Mouse (Mus musculus) hindbrain, postnatal 0 days (tissue): ENCODE results near the gene Wnk2. TPM values are rescaled to one million over a fixed set of nuclear protein-coding genes. Genes with fewer than 3 reads are reported as not detected.
A peak's percentile ranks its signal among the peaks of the same experiment; 100 is the strongest.

Experiments
- ATAC-seq: fragments of 200-750 bp; cut with Nextera tagmentation; 2 replicates; pipeline ENCODE4 v1.8.0; 2017; ENCODE audit warnings: mild to moderate bottlenecking, moderate TSS enrichment, moderate library complexity
- DNase-seq: peaks from one replicate; pipeline ENCODE4 v3.0.0-alpha.2; 2015; ENCODE audit warnings: low spot score
- H3K27ac ChIP-seq: fragments of 300-500 bp; sonication (generic); 2 replicates; pipeline ENCODE4 v1.5.1; 2014; ENCODE audit warnings: mild to moderate bottlenecking
- H3K27me3 ChIP-seq: fragments of 300-500 bp; sonication (generic); 2 replicates; pipeline ENCODE4 v1.6.1; 2014; ENCODE audit warnings: low read length, mixed read lengths; ENCODE audit not compliant: insufficient read depth
- H3K36me3 ChIP-seq: fragments of 300-500 bp; sonication (generic); 2 replicates; pipeline ENCODE4 v1.6.1; 2014; ENCODE audit warnings: low read length, mixed read lengths; ENCODE audit not compliant: insufficient read depth
- H3K4me1 ChIP-seq: fragments of 300-500 bp; sonication (generic); 2 replicates; pipeline ENCODE4 v1.6.1; 2014; ENCODE audit warnings: antibody characterized with exemption, low read length, mixed read lengths; ENCODE audit not compliant: insufficient read depth
- H3K4me2 ChIP-seq: fragments of 300-500 bp; sonication (generic); 2 replicates; pipeline ENCODE4 v1.6.1; 2014; ENCODE audit warnings: low read depth, mild to moderate bottlenecking, low read length, moderate library complexity, mixed read lengths
- H3K4me3 ChIP-seq: fragments of 300-500 bp; sonication (generic); 2 replicates; pipeline ENCODE4 v1.5.1; 2014; ENCODE audit warnings: low read length
- H3K9ac ChIP-seq: fragments of 300-500 bp; sonication (generic); replicated peaks from 2 replicates; pipeline ENCODE4 v1.6.1; 2014; ENCODE audit warnings: mild to moderate bottlenecking, low read length, moderate library complexity, mixed read lengths
- H3K9me3 ChIP-seq: fragments of 300-500 bp; sonication (generic); 2 replicates; pipeline ENCODE4 v1.6.1; 2016; ENCODE audit warnings: low read length, mixed read lengths
- CTCF ChIP-seq: IDR thresholded peaks from 2 replicates; pipeline ENCODE4 v1.5.1; 2016; ENCODE audit warnings: antibody characterized with exemption, control low read depth, low read depth
- WGBS: fragments of 180-500 bp; shearing (Covaris S2); extraction: QIAGEN DNeasy Blood & Tissue Kit; methylation state at CpG from one replicate; pipeline ENCODE4 v1.1.7; 2014; 5-methylcytosine and 5-hydroxymethylcytosine counted together
- polyA plus RNA-seq: library from polyadenylated mRNA; unstranded; fragments of >200 nt; fragmentation: Nextera tagmentation; extraction: Ambion mirVana; gene quantifications from 2 replicates; pipeline ENCODE4 v1.2.1, GENCODE M21; 2015
- total RNA-seq: library from RNA; depleted of rRNA; stranded (reverse); fragments of >200 nt; gene quantifications from 2 replicates; pipeline ENCODE4 v1.2.3, GENCODE M21; 2014

Wnk2 gene
- total and polyA plus RNA-seq, 2 experiments from 2014 or later = 15.1 to 63.8 TPM

DNA sequence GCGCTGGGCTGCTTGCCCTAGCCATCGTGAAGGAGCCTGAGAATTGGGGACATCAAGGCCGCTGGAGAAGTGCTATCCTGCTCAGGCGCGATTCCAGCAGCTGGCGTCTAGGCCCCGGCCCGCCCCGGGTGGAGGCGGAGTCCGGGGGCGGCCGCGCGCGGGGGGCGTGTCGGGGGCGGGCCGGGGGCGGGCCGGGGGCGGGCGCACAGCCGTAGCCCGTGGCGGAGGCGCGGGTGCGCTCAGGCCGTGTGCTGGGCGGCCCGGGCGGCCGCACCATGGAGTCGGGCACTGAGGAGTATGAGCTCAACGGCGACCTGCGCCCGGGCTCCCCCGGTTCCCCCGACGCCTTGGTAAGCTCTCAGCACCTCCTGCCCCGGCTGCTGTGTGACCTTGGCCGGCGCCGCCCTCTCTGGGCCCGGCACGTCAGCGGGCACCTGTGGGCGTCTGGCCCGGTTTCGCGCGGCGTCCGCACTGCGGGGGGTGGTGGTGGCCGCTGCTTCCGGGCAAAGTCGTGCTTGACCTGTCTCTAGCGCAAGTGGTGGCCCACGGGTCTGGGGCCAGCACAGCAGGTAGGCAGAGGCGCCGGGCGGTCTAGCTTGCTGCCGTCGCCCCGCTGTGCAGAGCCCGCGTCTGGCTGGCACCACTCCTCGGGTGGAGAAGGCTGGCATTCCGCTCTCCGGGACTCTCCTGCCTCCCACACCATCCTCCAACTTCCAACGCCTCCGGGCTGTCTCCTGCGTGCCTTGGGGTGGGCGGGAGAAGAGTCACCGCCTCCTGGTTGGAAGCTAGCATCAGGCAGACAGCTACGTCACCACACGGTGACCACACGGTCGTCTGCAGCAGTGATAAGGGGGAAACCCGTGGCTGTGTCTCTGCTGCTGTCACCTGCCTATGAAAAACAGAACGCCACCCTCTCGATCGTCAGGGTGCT, 39.7 kb upstream of the Wnk2 start, which contains the start of gene Ninj1:
TSS of gene Ninj1 (plus strand) at position 198 of the 931 bp plus-strand sequence.
- Histone ChIP-seq H3K36me3 (no peaks in the 10 kb centered on the region), H3K4me2 (peak within 1 kb of the TSS; percentile 100), H3K27ac (peak within 1 kb of the TSS; percentile 78), H3K4me1 (peaks cover 8% of the 10 kb centered on the region), H3K4me3 (peak within 1 kb of the TSS; percentile 74), H3K9me3 (no peaks in the 10 kb centered on the region), H3K27me3 (no peaks in the 10 kb centered on the region), H3K9ac (peak within 1 kb of the TSS; percentile 73)
- WGBS = under 1% methylated on average over 66 of the region's 87 CpGs
- no peak for TF ChIP-seq CTCF
- DNase-seq (peak; percentile 90), ATAC-seq (peak; percentile 87)

DNA sequence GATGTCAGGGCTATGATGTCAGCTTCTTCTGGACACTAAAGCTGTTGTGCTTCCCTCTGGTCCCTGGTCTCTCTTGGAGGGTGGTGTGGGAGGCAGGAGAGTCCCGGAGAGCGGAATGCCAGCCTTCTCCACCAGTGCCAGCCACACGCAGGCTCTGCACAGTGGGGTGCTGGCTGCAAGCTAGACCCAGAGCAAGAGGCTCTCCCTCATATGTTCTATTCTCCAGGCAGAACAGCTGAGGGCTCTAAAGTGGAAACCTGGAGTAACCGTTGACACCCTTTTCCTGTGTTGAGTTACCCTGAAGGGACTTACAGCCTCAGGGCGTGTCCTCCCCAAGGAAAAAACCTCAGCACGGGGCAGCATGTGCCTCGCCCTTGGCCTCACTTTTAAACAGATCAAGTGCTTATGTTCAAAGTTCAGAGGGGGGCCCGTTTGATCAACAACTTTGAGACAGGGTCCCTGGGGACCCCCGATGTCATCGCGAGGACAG, 39.0 kb upstream of the Wnk2 start:
- DNase-seq (no peak), ATAC-seq (peak; percentile 1; the same call in 1 of the 2 replicates)
- H3K36me3 ChIP-seq = no peaks in the 10 kb centered on the region
- TF ChIP-seq CTCF = no peak
- peak overlapping the region; percentile 73 for H3K9ac ChIP-seq
- peak overlapping the region; percentile 100 for H3K4me2 ChIP-seq
- H3K4me1 ChIP-seq = peaks cover 8% of the 10 kb centered on the region
- H3K9me3 ChIP-seq = no peaks in the 10 kb centered on the region
- 14% methylated on average over 11 of the region's 11 CpGs for WGBS
- no peaks in the 10 kb centered on the region for H3K27me3 ChIP-seq
- peak overlapping the region; percentile 78; the same call in 1 of the 2 replicates for H3K27ac ChIP-seq
- H3K4me3 ChIP-seq = peak overlapping the region; percentile 74

DNA sequence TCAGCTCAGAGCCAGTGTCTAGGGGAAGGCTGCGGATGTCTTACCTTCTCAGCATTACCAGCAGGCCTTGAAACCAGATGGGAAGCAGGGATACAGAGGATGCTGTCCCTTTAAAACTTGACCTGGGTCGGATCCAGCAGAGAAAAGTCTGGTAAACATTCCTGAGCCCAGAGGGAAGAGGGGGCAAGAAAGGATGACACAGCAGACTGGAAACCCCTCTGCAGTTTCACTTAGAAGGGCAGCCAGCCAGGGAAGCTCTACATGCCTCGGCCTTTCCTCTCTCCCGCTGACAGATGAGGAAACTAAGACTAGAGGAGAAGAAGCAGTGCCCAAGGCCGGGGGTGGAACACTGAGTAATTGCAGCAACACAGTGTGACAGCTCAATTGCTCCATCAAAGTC, 35.8 kb upstream of the Wnk2 start:
- Histone ChIP-seq H3K27ac (no peak overlapping the region), H3K9ac (no peak overlapping the region), H3K4me3 (no peak overlapping the region), H3K27me3 (no peaks in the 10 kb centered on the region), H3K36me3 (no peaks in the 10 kb centered on the region), H3K4me1 (peaks cover 3% of the 10 kb centered on the region; the same call in 1 of the 2 replicates), H3K9me3 (no peaks in the 10 kb centered on the region), H3K4me2 (no peak overlapping the region)
- 63% methylated on average over 5 of the region's 5 CpGs for WGBS
- TF ChIP-seq CTCF = no peak
- no peak for ATAC-seq
- no peak for DNase-seq

DNA sequence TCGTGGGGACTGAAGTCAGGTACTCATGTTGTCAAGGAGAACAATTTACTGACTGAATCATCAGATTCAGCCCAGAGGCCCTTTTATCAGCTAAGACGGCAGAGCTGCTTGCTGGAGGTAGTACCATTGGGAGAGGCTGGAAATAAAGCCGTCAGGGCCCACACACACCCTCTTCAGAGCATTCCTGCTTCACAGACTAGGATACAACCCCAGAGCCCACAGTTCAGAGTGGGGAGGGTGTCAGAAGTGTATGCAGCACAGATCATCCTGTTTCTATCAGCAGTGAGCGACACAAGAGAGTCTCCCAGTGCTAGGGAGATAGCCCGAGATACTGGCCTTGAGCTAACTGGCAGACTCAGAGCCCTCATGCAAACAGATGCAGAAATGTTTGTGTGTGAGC, 35.3 kb upstream of the Wnk2 start:
- H3K9me3 ChIP-seq = no peaks in the 10 kb centered on the region
- ATAC-seq (no peak), DNase-seq (no peak)
- H3K36me3 ChIP-seq = no peaks in the 10 kb centered on the region
- no peak overlapping the region for H3K27ac ChIP-seq
- peaks cover 5% of the 10 kb centered on the region for H3K4me1 ChIP-seq
- no peak overlapping the region for H3K4me2 ChIP-seq
- H3K9ac ChIP-seq = no peak overlapping the region
- H3K27me3 ChIP-seq = no peaks in the 10 kb centered on the region
- 55% methylated on average over 5 of the region's 5 CpGs for WGBS
- no peak for TF ChIP-seq CTCF
- H3K4me3 ChIP-seq = no peak overlapping the region

DNA sequence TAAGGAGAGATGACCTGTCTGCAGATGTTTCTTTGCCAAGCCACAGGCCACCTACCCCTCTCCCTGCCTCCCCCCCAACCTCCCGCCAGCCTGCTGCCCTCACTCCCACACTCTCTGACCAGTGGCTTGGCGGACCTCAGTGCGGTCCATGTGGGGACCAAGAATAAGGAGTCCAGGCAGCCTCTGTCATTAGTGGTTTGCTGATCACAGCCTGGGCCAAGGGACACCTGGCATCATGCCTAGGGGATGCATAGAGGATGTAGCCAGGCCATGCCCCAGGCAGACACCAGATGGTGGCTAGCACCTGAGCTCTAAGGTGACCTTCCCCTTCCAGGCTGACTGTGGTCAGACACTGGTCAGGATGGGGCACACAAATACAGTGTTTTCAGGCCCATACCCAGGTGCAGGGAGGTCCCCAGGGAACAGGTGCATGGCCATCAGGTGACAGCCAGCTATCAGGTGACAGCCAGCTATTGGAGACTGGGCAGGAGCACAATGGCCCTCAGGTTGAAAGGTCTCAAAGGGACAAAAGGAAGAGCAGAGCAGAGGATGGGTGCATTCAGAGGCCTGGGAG, 33.7 kb upstream of the Wnk2 start:
- Histone ChIP-seq H3K27me3 (no peaks in the 10 kb centered on the region), H3K36me3 (no peaks in the 10 kb centered on the region), H3K9me3 (no peaks in the 10 kb centered on the region), H3K4me1 (peaks cover 5% of the 10 kb centered on the region; the same call in 1 of the 2 replicates), H3K4me2 (no peak overlapping the region), H3K4me3 (no peak overlapping the region), H3K27ac (no peak overlapping the region), H3K9ac (no peak overlapping the region)
- no peak for TF ChIP-seq CTCF
- no peak for DNase-seq
- no peak for ATAC-seq
- WGBS = 78% methylated on average over 3 of the region's 3 CpGs

DNA sequence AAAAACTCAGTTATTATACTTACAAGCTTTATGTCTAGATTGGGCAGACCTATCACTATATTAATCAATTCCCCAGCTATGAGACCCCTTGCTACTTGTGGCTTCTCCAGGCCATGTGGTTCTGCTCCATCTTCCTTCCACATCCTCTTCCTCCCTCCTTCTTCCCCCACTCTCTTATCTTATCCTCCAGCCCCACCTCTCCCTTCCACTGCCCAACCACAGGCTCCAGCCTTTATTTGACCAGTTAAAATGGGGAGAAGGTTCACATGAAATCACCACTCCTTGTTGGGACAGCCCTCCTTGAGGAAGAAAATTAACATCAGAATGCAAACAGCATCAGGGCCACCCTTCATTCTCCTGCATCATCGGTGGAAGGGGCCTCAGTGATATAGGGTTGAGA, 32.9 kb upstream of the Wnk2 start:
- Histone ChIP-seq H3K9me3 (no peaks in the 10 kb centered on the region), H3K4me1 (peaks cover 5% of the 10 kb centered on the region; the same call in 1 of the 2 replicates), H3K27me3 (no peaks in the 10 kb centered on the region), H3K9ac (no peak overlapping the region), H3K4me3 (no peak overlapping the region), H3K27ac (no peak overlapping the region), H3K36me3 (no peaks in the 10 kb centered on the region), H3K4me2 (no peak overlapping the region)
- ATAC-seq = no peak
- WGBS = 67% methylated on average over 1 of the region's 1 CpGs
- DNase-seq = no peak
- TF ChIP-seq CTCF = no peak
